Mouse (Mus musculus) cerebellum, adult 2 months (tissue): ENCODE measurements around the gene Slc15a1. TPM values are rescaled to one million over a fixed set of nuclear protein-coding genes. Genes with fewer than 3 reads are reported as not detected.

Experiments used
- DNase-seq, 2 experiments: peaks; one replicate each; pipeline ENCODE4 v3.0.0; 2021
- H3K27ac ChIP-seq: fragments of 200-500 bp; 2 replicates; pipeline ENCODE4 v1.5.1; 2012; ENCODE audit warnings: low read length, control low read depth, inconsistent platforms; ENCODE audit not compliant: insufficient read depth
- H3K27me3 ChIP-seq: fragments of 200-500 bp; 2 replicates; pipeline ENCODE4 v1.6.1; 2012; ENCODE audit warnings: inconsistent platforms, mild to moderate bottlenecking, low read length, moderate library complexity; ENCODE audit not compliant: control insufficient read depth, insufficient read depth
- H3K4me1 ChIP-seq: fragments of 200-500 bp; 2 replicates; pipeline ENCODE4 v1.6.1; 2011; ENCODE audit warnings: low read length; ENCODE audit not compliant: control insufficient read depth, insufficient read depth
- H3K4me3 ChIP-seq: fragments of 200-500 bp; replicated peaks from 2 replicates; pipeline ENCODE3; 2011; ENCODE audit warnings: mild to moderate bottlenecking, low read depth, low read length, control low read depth; ENCODE audit not compliant: insufficient read depth
- CTCF ChIP-seq: fragments of 200-500 bp; IDR thresholded peaks from 2 replicates; pipeline ENCODE4 v1.5.1; 2011; ENCODE audit warnings: low read depth, mild to moderate bottlenecking, control low read depth, low read length, moderate library complexity, borderline replicate concordance; ENCODE audit not compliant: insufficient read depth
- POLR2A ChIP-seq: fragments of 200-500 bp; IDR thresholded peaks from 2 replicates; pipeline ENCODE4 v1.6.1; 2011; ENCODE audit warnings: low read length, control low read depth, borderline replicate concordance; ENCODE audit not compliant: insufficient read depth
- WGBS: fragments of 180-500 bp; shearing (Covaris S2); methylation state at CpG from one replicate; pipeline ENCODE4 v1.1.7; 2018; 5-methylcytosine and 5-hydroxymethylcytosine counted together
- polyA plus RNA-seq: library from polyadenylated mRNA; depleted of rRNA; stranded (reverse); fragments of >200 nt; gene quantifications from 2 replicates; pipeline ENCODE4 v1.2.3, GENCODE M21; 2012; rRNA removed

The Slc15a1 gene
- 0.03 TPM in 1 of 2 replicates, not detected in the other for polyA plus RNA-seq

GRCm38 (mm10) chr14:121504781-121505484 lies at the start of gene Slc15a1:
Slc15a1 (minus strand) TSS chr14:121505252.
- no peaks in the 10 kb centered on the region; the same call in 1 of the 2 replicates for H3K27me3 ChIP-seq
- no peak within 1 kb of the TSS for H3K27ac ChIP-seq
- 13% methylated on average over 33 of the region's 33 CpGs for WGBS
- H3K4me3 ChIP-seq: no peak within 1 kb of the TSS
- TF ChIP-seq CTCF (no peak), POLR2A (no peak)
- no peak for DNase-seq
- H3K4me1 ChIP-seq: no peaks in the 10 kb centered on the region

- TF ChIP-seq CTCF (no peak), POLR2A (no peak)
- DNase-seq: no peak
- Histone ChIP-seq H3K4me3 (no peak overlapping the region), H3K27me3 (no peaks in the 10 kb centered on the region), H3K4me1 (no peaks in the 10 kb centered on the region), H3K27ac (no peak overlapping the region)
These were observed 48.7 kb upstream of the Slc15a1 start for GRCm38 (mm10) chr14:121553785-121554184.

- H3K4me3 ChIP-seq: no peak overlapping the region
- no peak overlapping the region for H3K27ac ChIP-seq
- H3K4me1 ChIP-seq: no peaks in the 10 kb centered on the region
- 71% methylated on average over 5 of the region's 5 CpGs for WGBS
- no peaks in the 10 kb centered on the region for H3K27me3 ChIP-seq
- DNase-seq: no peak
- TF ChIP-seq CTCF (no peak), POLR2A (no peak)
These were observed 47.5 kb upstream of the Slc15a1 start for GRCm38 (mm10) chr14:121552586-121552985.

- Histone ChIP-seq H3K4me1 (no peaks in the 10 kb centered on the region), H3K4me3 (no peak overlapping the region), H3K27me3 (no peaks in the 10 kb centered on the region), H3K27ac (no peak overlapping the region)
- no peak for TF ChIP-seq POLR2A
- TF ChIP-seq CTCF: no peak
- WGBS: 69% methylated on average over 6 of the region's 6 CpGs
- no peak for DNase-seq
These were observed 44.8 kb upstream of the Slc15a1 start for GRCm38 (mm10) chr14:121549834-121550233.

GRCm38 (mm10) chr14:121547745-121548144 lies 42.7 kb upstream of the Slc15a1 start:
- no peak for DNase-seq
- Histone ChIP-seq H3K4me1 (no peaks in the 10 kb centered on the region), H3K4me3 (no peak overlapping the region), H3K27ac (no peak overlapping the region), H3K27me3 (no peaks in the 10 kb centered on the region)
- TF ChIP-seq CTCF: no peak
- no peak for TF ChIP-seq POLR2A
- WGBS: 56% methylated on average over 7 of the region's 7 CpGs

- TF ChIP-seq POLR2A: no peak
- no peak for TF ChIP-seq CTCF
- DNase-seq: no peak
- 78% methylated on average over 5 of the region's 5 CpGs for WGBS
These were observed 41.6 kb upstream of the Slc15a1 start for GRCm38 (mm10) chr14:121546621-121547020.

GRCm38 (mm10) chr14:121545551-121546331 lies 40.7 kb upstream of the Slc15a1 start:
- TF ChIP-seq POLR2A (no peak), CTCF (no peak)
- 77% methylated on average over 14 of the region's 14 CpGs for WGBS
- Histone ChIP-seq H3K27me3 (no peaks in the 10 kb centered on the region), H3K27ac (no peak overlapping the region), H3K4me1 (no peaks in the 10 kb centered on the region), H3K4me3 (no peak overlapping the region)
- no peak for DNase-seq

More at GRCm38 (mm10) chr14:121546621-121547020, 41.6 kb upstream of the Slc15a1 start:
- H3K27me3 ChIP-seq: no peaks in the 10 kb centered on the region
- H3K4me1 ChIP-seq: no peaks in the 10 kb centered on the region
- no peak overlapping the region for H3K27ac ChIP-seq
- H3K4me3 ChIP-seq: no peak overlapping the region

- no peak for TF ChIP-seq POLR2A
- no peak for TF ChIP-seq CTCF
- Histone ChIP-seq H3K4me3 (no peak overlapping the region), H3K4me1 (no peaks in the 10 kb centered on the region), H3K27me3 (no peaks in the 10 kb centered on the region), H3K27ac (no peak overlapping the region)
- DNase-seq: no peak
- WGBS: 58% methylated on average over 7 of the region's 7 CpGs
These were observed 36.2 kb upstream of the Slc15a1 start for GRCm38 (mm10) chr14:121541262-121541661.
